Mouse (Mus musculus): ENCODE data around the gene Gnb3. TPM values are rescaled to one million over a fixed set of nuclear protein-coding genes. Genes with fewer than 3 reads are reported as not detected.

Gnb3 gene
- polyA plus RNA-seq, 1 experiment = not detected

GRCm38 (mm10) chr6:124790121-124790520 is 50.0 kb downstream of the Gnb3 start:
- H3K27me3 ChIP-seq (ENCODE audit: control insufficient read depth, insufficient read depth, low read length, poor library complexity, severe bottlenecking) = no peaks in the 10 kb centered on the region
- H3K4me3 ChIP-seq (ENCODE audit: low read depth, low read length) = no peak overlapping the region
- H3K9ac ChIP-seq (ENCODE audit: low read depth, poor library complexity, severe bottlenecking) = peak overlapping the region; percentile 22; the same call in 1 of the 2 replicates
- TF ChIP-seq CTCF (IDR thresholded peaks at IDR 0.05; ENCODE audit: low read depth, low read length) = no peak
- no peak for TF ChIP-seq POLR2A (IDR thresholded peaks at IDR 0.05; ENCODE audit: insufficient read depth, low read length)
- H3K4me1 ChIP-seq (ENCODE audit: control insufficient read depth, insufficient read depth, low read length) = no peaks in the 10 kb centered on the region
- H3K27ac ChIP-seq (ENCODE audit: insufficient read depth, low read length) = peak overlapping the region; percentile 60
- no peaks in the 10 kb centered on the region for H3K36me3 ChIP-seq (ENCODE audit: control insufficient read depth, insufficient read depth, low read length, poor library complexity, severe bottlenecking)
- H3K9me3 ChIP-seq (replicated peaks; ENCODE audit: control insufficient read depth, insufficient read depth, low read length, poor library complexity, severe bottlenecking) = no peaks in the 10 kb centered on the region

- no peaks in the 10 kb centered on the region for H3K4me1 ChIP-seq (ENCODE audit: control insufficient read depth, insufficient read depth, low read length)
- no peak overlapping the region for H3K4me3 ChIP-seq (ENCODE audit: low read depth, low read length)
- no peaks in the 10 kb centered on the region for H3K36me3 ChIP-seq (ENCODE audit: control insufficient read depth, insufficient read depth, low read length, poor library complexity, severe bottlenecking)
- TF ChIP-seq POLR2A (IDR thresholded peaks at IDR 0.05; ENCODE audit: insufficient read depth, low read length) = no peak
- no peak for TF ChIP-seq CTCF (IDR thresholded peaks at IDR 0.05; ENCODE audit: low read depth, low read length)
- no peak for TF ChIP-seq EP300 (IDR thresholded peaks at IDR 0.05; ENCODE audit: insufficient read depth, low read depth, low read length)
- peak overlapping the region; percentile 52; the same call in 1 of the 2 replicates for H3K27ac ChIP-seq (ENCODE audit: insufficient read depth, low read length)
- no peaks in the 10 kb centered on the region for H3K9me3 ChIP-seq (replicated peaks; ENCODE audit: control insufficient read depth, insufficient read depth, low read length, poor library complexity, severe bottlenecking)
- H3K9ac ChIP-seq (ENCODE audit: low read depth, poor library complexity, severe bottlenecking) = no peak overlapping the region
- H3K27me3 ChIP-seq (ENCODE audit: control insufficient read depth, insufficient read depth, low read length, poor library complexity, severe bottlenecking) = no peaks in the 10 kb centered on the region
Measured at GRCm38 (mm10) chr6:124789519-124789918, 50.6 kb downstream of the Gnb3 start.

GRCm38 (mm10) chr6:124787722-124788121 is 52.4 kb downstream of the Gnb3 start:
- H3K36me3 ChIP-seq (ENCODE audit: control insufficient read depth, insufficient read depth, low read length, poor library complexity, severe bottlenecking) = no peaks in the 10 kb centered on the region
- H3K4me3 ChIP-seq (ENCODE audit: low read depth, low read length) = no peak overlapping the region
- H3K27ac ChIP-seq (ENCODE audit: insufficient read depth, low read length) = no peak overlapping the region
- H3K4me1 ChIP-seq (ENCODE audit: control insufficient read depth, insufficient read depth, low read length) = no peaks in the 10 kb centered on the region
- H3K27me3 ChIP-seq (ENCODE audit: control insufficient read depth, insufficient read depth, low read length, poor library complexity, severe bottlenecking) = no peaks in the 10 kb centered on the region
- H3K9ac ChIP-seq (ENCODE audit: low read depth, poor library complexity, severe bottlenecking) = no peak overlapping the region
- H3K9me3 ChIP-seq (replicated peaks; ENCODE audit: control insufficient read depth, insufficient read depth, low read length, poor library complexity, severe bottlenecking) = no peaks in the 10 kb centered on the region
- TF ChIP-seq POLR2A (IDR thresholded peaks at IDR 0.05; ENCODE audit: insufficient read depth, low read length) (no peak), CTCF (IDR thresholded peaks at IDR 0.05; ENCODE audit: low read depth, low read length) (no peak), EP300 (IDR thresholded peaks at IDR 0.05; ENCODE audit: insufficient read depth, low read depth, low read length) (no peak)

GRCm38 (mm10) chr6:124786756-124787420 is 53.2 kb downstream of the Gnb3 start:
- Histone ChIP-seq H3K27ac (ENCODE audit: insufficient read depth, low read length) (no peak overlapping the region), H3K9me3 (replicated peaks; ENCODE audit: control insufficient read depth, insufficient read depth, low read length, poor library complexity, severe bottlenecking) (no peaks in the 10 kb centered on the region), H3K4me3 (ENCODE audit: low read depth, low read length) (no peak overlapping the region), H3K4me1 (ENCODE audit: control insufficient read depth, insufficient read depth, low read length) (no peaks in the 10 kb centered on the region), H3K36me3 (ENCODE audit: control insufficient read depth, insufficient read depth, low read length, poor library complexity, severe bottlenecking) (no peaks in the 10 kb centered on the region), H3K9ac (ENCODE audit: low read depth, poor library complexity, severe bottlenecking) (no peak overlapping the region), H3K27me3 (ENCODE audit: control insufficient read depth, insufficient read depth, low read length, poor library complexity, severe bottlenecking) (no peaks in the 10 kb centered on the region)
- TF ChIP-seq EP300 (IDR thresholded peaks at IDR 0.05; ENCODE audit: insufficient read depth, low read depth, low read length) (no peak), CTCF (IDR thresholded peaks at IDR 0.05; ENCODE audit: low read depth, low read length) (no peak), POLR2A (IDR thresholded peaks at IDR 0.05; ENCODE audit: insufficient read depth, low read length) (no peak)

Other genes starting within 250 kb of the Gnb3 start
- gene C1s2, start 204.2 kb downstream of the Gnb3 start, polyA plus RNA-seq (2011; ENCODE audit: insufficient read depth, insufficient read length, low read depth, missing spikeins) = 0.49 TPM in 1 of 2 replicates, not detected in the other
- gene Lpcat3, start 177.2 kb downstream of the Gnb3 start, polyA plus RNA-seq (2011; ENCODE audit: insufficient read depth, insufficient read length, low read depth, missing spikeins) = 69.3 and 73.8 TPM in 2 replicates
- gene Emg1, start 128.1 kb downstream of the Gnb3 start, polyA plus RNA-seq (2011; ENCODE audit: insufficient read depth, insufficient read length, low read depth, missing spikeins) = 118 TPM in 2 replicates
- gene Phb2, start 127.9 kb downstream of the Gnb3 start, polyA plus RNA-seq (2011; ENCODE audit: insufficient read depth, insufficient read length, low read depth, missing spikeins) = 329 and 331 TPM in 2 replicates
- gene Ptpn6, start 101.6 kb downstream of the Gnb3 start, polyA plus RNA-seq (2011; ENCODE audit: insufficient read depth, insufficient read length, low read depth, missing spikeins) = 15.4 and 32.3 TPM in 2 replicates
- gene Grcc10, start 98.9 kb downstream of the Gnb3 start, polyA plus RNA-seq (2011; ENCODE audit: insufficient read depth, insufficient read length, low read depth, missing spikeins) = 93.5 and 105 TPM in 2 replicates
- gene Gm45234, start 84.3 kb downstream of the Gnb3 start, polyA plus RNA-seq (2011; ENCODE audit: insufficient read depth, insufficient read length, low read depth, missing spikeins) = 0.59 TPM in 1 of 2 replicates, not detected in the other
- gene Atn1, start 83.8 kb downstream of the Gnb3 start, polyA plus RNA-seq (2011; ENCODE audit: insufficient read depth, insufficient read length, low read depth, missing spikeins) = 32.0 and 35.2 TPM in 2 replicates
- gene Eno2, start 70.6 kb downstream of the Gnb3 start, polyA plus RNA-seq (2011; ENCODE audit: insufficient read depth, insufficient read length, low read depth, missing spikeins) = 7.4 and 8.3 TPM in 2 replicates
- 0.84 TPM in 1 of 2 replicates, not detected in the other for gene Lrrc23, start 60.5 kb downstream of the Gnb3 start, polyA plus RNA-seq (2011; ENCODE audit: insufficient read depth, insufficient read length, low read depth, missing spikeins)
- gene Spsb2, start 31.6 kb downstream of the Gnb3 start, polyA plus RNA-seq (2011; ENCODE audit: insufficient read depth, insufficient read length, low read depth, missing spikeins) = 4.6 and 5.4 TPM in 2 replicates
- gene Tpi1, start 26.0 kb downstream of the Gnb3 start, polyA plus RNA-seq (2011; ENCODE audit: insufficient read depth, insufficient read length, low read depth, missing spikeins) = 377 and 389 TPM in 2 replicates
- gene Usp5, start 10.8 kb downstream of the Gnb3 start, polyA plus RNA-seq (2011; ENCODE audit: insufficient read depth, insufficient read length, low read depth, missing spikeins) = 80.9 and 85.2 TPM in 2 replicates
- 162 and 187 TPM in 2 replicates for gene Cdca3, start 10.7 kb downstream of the Gnb3 start, polyA plus RNA-seq (2011; ENCODE audit: insufficient read depth, insufficient read length, low read depth, missing spikeins)
- 3.1 and 3.6 TPM in 2 replicates for gene P3h3, start 17.5 kb upstream of the Gnb3 start, polyA plus RNA-seq (2011; ENCODE audit: insufficient read depth, insufficient read length, low read depth, missing spikeins)
- 2.4 and 3.2 TPM in 2 replicates for gene Gpr162, start 23.7 kb upstream of the Gnb3 start, polyA plus RNA-seq (2011; ENCODE audit: insufficient read depth, insufficient read length, low read depth, missing spikeins)
- not detected in 2 replicates for gene Cd4, start 47.9 kb upstream of the Gnb3 start, polyA plus RNA-seq (2011; ENCODE audit: insufficient read depth, insufficient read length, low read depth, missing spikeins)
- gene Lag3, start 71.4 kb upstream of the Gnb3 start, polyA plus RNA-seq (2011; ENCODE audit: insufficient read depth, insufficient read length, low read depth, missing spikeins) = 4.0 and 5.9 TPM in 2 replicates
- 382 and 383 TPM in 2 replicates for gene Ptms, start 79.8 kb upstream of the Gnb3 start, polyA plus RNA-seq (2011; ENCODE audit: insufficient read depth, insufficient read length, low read depth, missing spikeins)
- 263 and 294 TPM in 2 replicates for gene Mlf2, start 91.1 kb upstream of the Gnb3 start, polyA plus RNA-seq (2011; ENCODE audit: insufficient read depth, insufficient read length, low read depth, missing spikeins)
- gene Cops7a, start 125.3 kb upstream of the Gnb3 start, polyA plus RNA-seq (2011; ENCODE audit: insufficient read depth, insufficient read length, low read depth, missing spikeins) = 145 and 154 TPM in 2 replicates
- gene Pianp, start 156.4 kb upstream of the Gnb3 start, polyA plus RNA-seq (2011; ENCODE audit: insufficient read depth, insufficient read length, low read depth, missing spikeins) = 14.3 and 21.4 TPM in 2 replicates
- gene Zfp384, start 168.9 kb upstream of the Gnb3 start, polyA plus RNA-seq (2011; ENCODE audit: insufficient read depth, insufficient read length, low read depth, missing spikeins) = 32.4 and 33.8 TPM in 2 replicates
- gene Ing4, start 199.5 kb upstream of the Gnb3 start, polyA plus RNA-seq (2011; ENCODE audit: insufficient read depth, insufficient read length, low read depth, missing spikeins) = 44.0 and 54.7 TPM in 2 replicates
- 25.3 and 25.7 TPM in 2 replicates for gene Acrbp, start 209.4 kb upstream of the Gnb3 start, polyA plus RNA-seq (2011; ENCODE audit: insufficient read depth, insufficient read length, low read depth, missing spikeins)
- 2.5 and 3.7 TPM in 2 replicates for gene Lpar5, start 227.6 kb upstream of the Gnb3 start, polyA plus RNA-seq (2011; ENCODE audit: insufficient read depth, insufficient read length, low read depth, missing spikeins)

All from ES-Bruce4 (cell line).